Mouse (Mus musculus): ENCODE measurements around the gene Cldn24. TPM values are rescaled to one million over a fixed set of nuclear protein-coding genes. Genes with fewer than 3 reads are reported as not detected.
A peak's percentile ranks its signal among the peaks of the same experiment; 100 is the strongest.
"Not testable (repeated sequence)": the region's sequence is repeated elsewhere in the genome, so short reads cannot be mapped to it uniquely, and the experiment has no call there.

Gene Cldn24
- total RNA-seq (2022) = not detected

GRCm38 (mm10) chr8:47821843-47822242 is at the start of gene Cldn24:
Gene Cldn24 (plus strand): TSS chr8:47822143.
- DNase-seq (ENCODE audit: low spot score in 2 of 2) = no peak

GRCm38 (mm10) chr8:47772986-47773385 is 49.0 kb upstream of the Cldn24 start:
- DNase-seq (ENCODE audit: low spot score in 2 of 2) = no peak

GRCm38 (mm10) chr8:47777415-47777814 is 44.5 kb upstream of the Cldn24 start:
- no peak for DNase-seq (ENCODE audit: low spot score in 2 of 2)

GRCm38 (mm10) chr8:47779589-47779988 is 42.4 kb upstream of the Cldn24 start:
- no peak for DNase-seq (ENCODE audit: low spot score in 2 of 2)

GRCm38 (mm10) chr8:47781881-47782280 is 40.1 kb upstream of the Cldn24 start:
- DNase-seq (ENCODE audit: low spot score in 2 of 2) = no peak

GRCm38 (mm10) chr8:47783544-47783943 is 38.4 kb upstream of the Cldn24 start:
- no peak for DNase-seq (ENCODE audit: low spot score in 2 of 2)

- DNase-seq (ENCODE audit: low spot score in 2 of 2) = no peak
These were observed 38.0 kb upstream of the Cldn24 start for GRCm38 (mm10) chr8:47783944-47784343.

GRCm38 (mm10) chr8:47784436-47784835 is 37.5 kb upstream of the Cldn24 start:
- peak; percentile 15 to 24 for DNase-seq (ENCODE audit: low spot score in 2 of 2)

- DNase-seq (ENCODE audit: low spot score in 2 of 2) = no peak
These were observed 35.6 kb upstream of the Cldn24 start for GRCm38 (mm10) chr8:47786323-47786722.

GRCm38 (mm10) chr8:47787705-47788104 is 34.2 kb upstream of the Cldn24 start:
- no peak for DNase-seq (ENCODE audit: low spot score in 2 of 2)

- DNase-seq (ENCODE audit: low spot score in 2 of 2) = no peak
These were observed 30.0 kb upstream of the Cldn24 start for GRCm38 (mm10) chr8:47791986-47792385.

GRCm38 (mm10) chr8:47799438-47799837 is 22.5 kb upstream of the Cldn24 start:
- no peak for DNase-seq (ENCODE audit: low spot score in 2 of 2)

- no peak for DNase-seq (ENCODE audit: low spot score in 2 of 2)
These were observed 19.6 kb upstream of the Cldn24 start for GRCm38 (mm10) chr8:47802349-47802748.

- DNase-seq (ENCODE audit: low spot score in 2 of 2) = no peak
These were observed 17.7 kb upstream of the Cldn24 start for GRCm38 (mm10) chr8:47804262-47804661.

GRCm38 (mm10) chr8:47809970-47810665 is 11.8 kb upstream of the Cldn24 start:
- no peak for DNase-seq (ENCODE audit: low spot score in 2 of 2)

GRCm38 (mm10) chr8:47810666-47811015 is 11.3 kb upstream of the Cldn24 start:
- DNase-seq (ENCODE audit: low spot score in 2 of 2) = no peak

- no peak for DNase-seq (ENCODE audit: low spot score in 2 of 2)
These were observed 10.7 kb upstream of the Cldn24 start for GRCm38 (mm10) chr8:47811221-47811620.

- DNase-seq (ENCODE audit: low spot score in 2 of 2) = no peak
These were observed 2.9 kb upstream of the Cldn24 start for GRCm38 (mm10) chr8:47819034-47819433.

GRCm38 (mm10) chr8:47820914-47821772 is 800 bp upstream of the Cldn24 start:
- no peak for DNase-seq (ENCODE audit: low spot score in 2 of 2)

- not testable (repeated sequence) for DNase-seq (ENCODE audit: low spot score in 2 of 2)
These were observed 598 bp downstream of the Cldn24 start for GRCm38 (mm10) chr8:47822541-47822940.

GRCm38 (mm10) chr8:47823777-47824176 is 1.8 kb downstream of the Cldn24 start:
- DNase-seq (ENCODE audit: low spot score in 2 of 2) = no peak

GRCm38 (mm10) chr8:47824182-47824581 is 2.2 kb downstream of the Cldn24 start, which contains the start of gene Cldn22:
Gene Cldn22 (plus strand): TSS chr8:47824482.
- DNase-seq (ENCODE audit: low spot score in 2 of 2) = no peak

GRCm38 (mm10) chr8:47825596-47825995 is 3.7 kb downstream of the Cldn24 start:
- DNase-seq (ENCODE audit: low spot score in 2 of 2) = no peak
